Mouse (Mus musculus) forebrain, postnatal 0 days (tissue): ENCODE data around the gene Akap4. TPM values are rescaled to one million over a fixed set of nuclear protein-coding genes. Genes with fewer than 3 reads are reported as not detected.

Experiments
- ATAC-seq: fragments of 200-750 bp; cut with Nextera tagmentation; 2 replicates; pipeline ENCODE4 v1.8.0; 2017; ENCODE audit warnings: mild to moderate bottlenecking, moderate library complexity
- DNase-seq: peaks from one replicate; pipeline ENCODE4 v3.0.0-alpha.2; 2015
- H3K27ac ChIP-seq: fragments of 300-500 bp; sonication (generic); 2 replicates; pipeline ENCODE4 v1.5.1; 2014; ENCODE audit warnings: low read depth, mild to moderate bottlenecking, antibody characterized with exemption, low read length, moderate library complexity, mixed read lengths
- H3K27me3 ChIP-seq: fragments of 300-500 bp; sonication (generic); 2 replicates; pipeline ENCODE4 v1.6.1; 2014; ENCODE audit warnings: mild to moderate bottlenecking, low read length, mixed read lengths; ENCODE audit not compliant: insufficient read depth
- H3K36me3 ChIP-seq: fragments of 300-500 bp; sonication (generic); 2 replicates; pipeline ENCODE4 v1.6.1; 2014; ENCODE audit warnings: mild to moderate bottlenecking, moderate library complexity; ENCODE audit not compliant: insufficient read depth
- H3K4me1 ChIP-seq: fragments of 300-500 bp; sonication (generic); 2 replicates; pipeline ENCODE4 v1.6.1; 2014; ENCODE audit warnings: antibody characterized with exemption; ENCODE audit not compliant: insufficient read depth
- H3K4me2 ChIP-seq: fragments of 300-500 bp; sonication (generic); 2 replicates; pipeline ENCODE4 v1.6.1; 2014; ENCODE audit warnings: low read depth, mild to moderate bottlenecking, moderate library complexity
- H3K4me3 ChIP-seq: fragments of 300-500 bp; sonication (generic); 2 replicates; pipeline ENCODE4 v1.5.1; 2014; ENCODE audit warnings: low read depth, low read length, mixed read lengths
- H3K9ac ChIP-seq: fragments of 300-500 bp; sonication (generic); 2 replicates; pipeline ENCODE4 v1.6.1; 2014; ENCODE audit warnings: mild to moderate bottlenecking
- H3K9me3 ChIP-seq: fragments of 300-500 bp; sonication (generic); 2 replicates; pipeline ENCODE4 v1.6.1; 2016; ENCODE audit warnings: low read length
- CTCF ChIP-seq: sonication (generic); IDR thresholded peaks from 2 replicates; pipeline ENCODE4 v1.5.1; 2016; ENCODE audit warnings: antibody characterized with exemption, control low read depth, low read depth
- WGBS: fragments of 180-500 bp; shearing (Covaris S2); extraction: QIAGEN DNeasy Blood & Tissue Kit; methylation state at CpG from one replicate; pipeline ENCODE4 v1.1.7; 2014; 5-methylcytosine and 5-hydroxymethylcytosine counted together
- polyA plus RNA-seq: library from polyadenylated mRNA; unstranded; fragments of >200 nt; fragmentation: Nextera tagmentation; extraction: Ambion mirVana; gene quantifications from 2 replicates; pipeline ENCODE4 v1.2.1, GENCODE M21; 2015
- total RNA-seq: library from RNA; depleted of rRNA; stranded (reverse); fragments of >200 nt; gene quantifications from 2 replicates; pipeline ENCODE4 v1.2.3, GENCODE M21; 2014; rRNA removed

Gene Akap4
- total RNA-seq (not detected in 2 replicates), polyA plus RNA-seq (not detected in 2 replicates)

GRCm38 (mm10) chrX:7067219-7067618 lies at the start of gene Akap4:
Gene Akap4, plus strand, starts transcription at chrX:7067519.
- no peaks in the 10 kb centered on the region for H3K36me3 ChIP-seq
- no peak within 1 kb of the TSS for H3K27ac ChIP-seq
- DNase-seq (no peak), ATAC-seq (no peak)
- no peak within 1 kb of the TSS for H3K4me3 ChIP-seq
- no peaks in the 10 kb centered on the region for H3K27me3 ChIP-seq
- no peaks in the 10 kb centered on the region for H3K9me3 ChIP-seq
- H3K4me1 ChIP-seq: no peaks in the 10 kb centered on the region
- TF ChIP-seq CTCF: no peak
- no peak within 1 kb of the TSS for H3K4me2 ChIP-seq
- WGBS: 93% methylated on average over 1 of the region's 1 CpGs
- no peak within 1 kb of the TSS for H3K9ac ChIP-seq

GRCm38 (mm10) chrX:7041519-7041918 lies 25.8 kb upstream of the Akap4 start, which contains the start of gene Ccnb3:
Gene Ccnb3, minus strand, starts transcription at chrX:7041619.
- Histone ChIP-seq H3K4me1 (no peaks in the 10 kb centered on the region), H3K36me3 (no peaks in the 10 kb centered on the region), H3K4me3 (no peak within 1 kb of the TSS), H3K4me2 (no peak within 1 kb of the TSS), H3K9me3 (no peaks in the 10 kb centered on the region), H3K27me3 (no peaks in the 10 kb centered on the region), H3K27ac (no peak within 1 kb of the TSS), H3K9ac (no peak within 1 kb of the TSS)
- ATAC-seq (no peak), DNase-seq (no peak)
- 94% methylated on average over 19 of the region's 19 CpGs for WGBS
- no peak for TF ChIP-seq CTCF

- Histone ChIP-seq H3K4me3 (no peak overlapping the region), H3K9ac (no peak overlapping the region), H3K27ac (no peak overlapping the region), H3K9me3 (no peaks in the 10 kb centered on the region), H3K4me2 (no peak overlapping the region), H3K36me3 (no peaks in the 10 kb centered on the region), H3K27me3 (no peaks in the 10 kb centered on the region), H3K4me1 (no peaks in the 10 kb centered on the region)
- ATAC-seq (no peak), DNase-seq (no peak)
- TF ChIP-seq CTCF: no peak
These were observed 10.3 kb upstream of the Akap4 start for GRCm38 (mm10) chrX:7057056-7057455.

- Histone ChIP-seq H3K4me2 (no peak overlapping the region), H3K27ac (no peak overlapping the region), H3K4me1 (no peaks in the 10 kb centered on the region), H3K9me3 (no peaks in the 10 kb centered on the region), H3K9ac (no peak overlapping the region), H3K27me3 (no peaks in the 10 kb centered on the region), H3K4me3 (no peak overlapping the region), H3K36me3 (no peaks in the 10 kb centered on the region)
- no peak for DNase-seq
- ATAC-seq: no peak
- 75% methylated on average over 2 of the region's 2 CpGs for WGBS
- no peak for TF ChIP-seq CTCF
These were observed 9.7 kb upstream of the Akap4 start for GRCm38 (mm10) chrX:7057634-7058033.

- H3K36me3 ChIP-seq: no peaks in the 10 kb centered on the region
- H3K4me1 ChIP-seq: no peaks in the 10 kb centered on the region
- TF ChIP-seq CTCF: no peak
- no peak overlapping the region for H3K27ac ChIP-seq
- no peak overlapping the region for H3K4me2 ChIP-seq
- DNase-seq (no peak), ATAC-seq (no peak)
- H3K27me3 ChIP-seq: no peaks in the 10 kb centered on the region
- no peak overlapping the region for H3K9ac ChIP-seq
- no peaks in the 10 kb centered on the region for H3K9me3 ChIP-seq
- no peak overlapping the region for H3K4me3 ChIP-seq
These were observed 3.2 kb upstream of the Akap4 start for GRCm38 (mm10) chrX:7064109-7064508.

- no peak overlapping the region for H3K27ac ChIP-seq
- H3K4me3 ChIP-seq: no peak overlapping the region
- H3K4me2 ChIP-seq: no peak overlapping the region
- no peak for ATAC-seq
- no peak for DNase-seq
- no peaks in the 10 kb centered on the region for H3K36me3 ChIP-seq
- H3K27me3 ChIP-seq: no peaks in the 10 kb centered on the region
- no peaks in the 10 kb centered on the region for H3K4me1 ChIP-seq
- 86% methylated on average over 2 of the region's 2 CpGs for WGBS
- H3K9ac ChIP-seq: no peak overlapping the region
- no peaks in the 10 kb centered on the region for H3K9me3 ChIP-seq
- no peak for TF ChIP-seq CTCF
These were observed 683 bp downstream of the Akap4 start for GRCm38 (mm10) chrX:7068002-7068401.

GRCm38 (mm10) chrX:7079820-7080429 lies 12.6 kb downstream of the Akap4 start:
- no peak for TF ChIP-seq CTCF
- Histone ChIP-seq H3K9ac (no peak overlapping the region), H3K27ac (no peak overlapping the region), H3K27me3 (no peaks in the 10 kb centered on the region), H3K36me3 (no peaks in the 10 kb centered on the region), H3K9me3 (no peaks in the 10 kb centered on the region), H3K4me1 (no peaks in the 10 kb centered on the region), H3K4me3 (no peak overlapping the region), H3K4me2 (no peak overlapping the region)
- ATAC-seq: no peak
- 83% methylated on average over 6 of the region's 6 CpGs for WGBS
- no peak for DNase-seq

GRCm38 (mm10) chrX:7085878-7086277 lies 18.6 kb downstream of the Akap4 start:
- no peak overlapping the region for H3K4me2 ChIP-seq
- DNase-seq: no peak
- no peaks in the 10 kb centered on the region for H3K9me3 ChIP-seq
- H3K4me1 ChIP-seq: no peaks in the 10 kb centered on the region
- no peak for TF ChIP-seq CTCF
- no peaks in the 10 kb centered on the region for H3K36me3 ChIP-seq
- no peak overlapping the region for H3K27ac ChIP-seq
- no peak overlapping the region for H3K9ac ChIP-seq
- H3K4me3 ChIP-seq: no peak overlapping the region
- no peaks in the 10 kb centered on the region for H3K27me3 ChIP-seq
- ATAC-seq: no peak
- 94% methylated on average over 1 of the region's 1 CpGs for whole genome bisulfite sequencing
